Mouse (Mus musculus): Measurements from ENCODE around the gene Hoxb6. TPM values are rescaled to one million over a fixed set of nuclear protein-coding genes. Genes with fewer than 3 reads are reported as not detected.

Gene Hoxb6
- total RNA-seq, 1 experiment: 0.22 TPM

DNA sequence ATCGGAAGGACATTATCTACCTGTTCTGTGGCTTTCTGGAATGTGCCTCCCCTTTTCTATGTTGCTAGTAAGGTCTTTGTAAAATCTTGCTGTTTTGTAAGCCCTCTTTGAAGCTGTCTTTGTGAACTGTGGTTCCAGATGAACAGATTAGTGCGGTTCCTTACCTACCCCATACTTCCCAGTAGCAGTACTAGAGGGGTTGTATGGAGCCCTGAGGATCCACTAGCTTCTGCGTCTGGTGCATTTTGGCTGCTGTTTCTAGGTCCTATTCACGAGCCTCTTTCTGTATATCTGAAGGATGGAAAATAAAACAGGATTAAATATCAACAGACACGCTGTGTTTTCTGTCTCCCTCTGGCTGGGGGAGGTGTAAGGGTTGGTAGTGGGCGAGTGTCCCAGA lies 2.4 kb upstream of the Hoxb6 start:
- no peaks in the 10 kb centered on the region for H3K9me3 ChIP-seq (ENCODE audit: control insufficient read depth, insufficient read depth, low read depth, low read length)
- H3K4me1 ChIP-seq (ENCODE audit: control insufficient read depth in 2 of 2, insufficient read depth in 2 of 2, low read length in 2 of 2, poor library complexity in 1 of 2): peaks cover 0 to 5% of the 10 kb centered on the region in 2 experiments; a peak in 2 of 4 replicates
- DNase-seq (ENCODE audit: low read depth, low spot score): no peak
- in situ Hi-C loops (cut with MboI; ENCODE audit: low sequenced_read_pairs in 2 of 2, unreplicated experiment in 2 of 2): loop anchor here (10.0 to 25.0 kb wide), 3 partner anchors 45 to 572 kb away; partner anchors contain the start of gene Hoxb2 (in 1 of the 2)
- TF ChIP-seq CHD2 (IDR thresholded peaks at IDR 0.05; ENCODE audit: low read depth, low read length): no peak
- no peak for TF ChIP-seq ZNF384 (IDR thresholded peaks at IDR 0.05; ENCODE audit: low read depth, low read length)
- TF ChIP-seq ZC3H11A (IDR thresholded peaks at IDR 0.05; ENCODE audit: borderline replicate concordance, low read depth, low read length): no peak
- no peak for TF ChIP-seq MAFK (IDR thresholded peaks at IDR 0.05; ENCODE audit: insufficient read depth, low read depth, low read length)
- TF ChIP-seq HCFC1 (IDR thresholded peaks at IDR 0.05; ENCODE audit: borderline replicate concordance, insufficient read depth, low read length): no peak
- H3K36me3 ChIP-seq (ENCODE audit: control insufficient read depth, insufficient read depth, low read length, poor library complexity, severe bottlenecking): no peaks in the 10 kb centered on the region
- H3K4me3 ChIP-seq (ENCODE audit: insufficient read depth in 1 of 2, low read depth in 1 of 2, low read length in 2 of 2, poor library complexity in 1 of 2, severe bottlenecking in 1 of 2): no peak overlapping the region
- H3K9ac ChIP-seq (ENCODE audit: insufficient read depth, low read depth, low read length, poor library complexity, severe bottlenecking): no peak overlapping the region
- H3K27ac ChIP-seq (ENCODE audit: insufficient read depth, low read depth, low read length, poor library complexity, severe bottlenecking): no peak overlapping the region

- Histone ChIP-seq H3K4me1 (ENCODE audit: control insufficient read depth in 2 of 2, insufficient read depth in 2 of 2, low read length in 2 of 2, poor library complexity in 1 of 2) (peaks cover 0 to 3% of the 10 kb centered on the region in 2 experiments; a peak in 2 of 4 replicates), H3K9ac (ENCODE audit: insufficient read depth, low read depth, low read length, poor library complexity, severe bottlenecking) (no peak overlapping the region), H3K4me3 (ENCODE audit: insufficient read depth in 1 of 2, low read depth in 1 of 2, low read length in 2 of 2, poor library complexity in 1 of 2, severe bottlenecking in 1 of 2) (no peak overlapping the region), H3K9me3 (ENCODE audit: control insufficient read depth, insufficient read depth, low read depth, low read length) (no peaks in the 10 kb centered on the region), H3K27ac (ENCODE audit: insufficient read depth, low read depth, low read length, poor library complexity, severe bottlenecking) (no peak overlapping the region), H3K36me3 (ENCODE audit: control insufficient read depth, insufficient read depth, low read length, poor library complexity, severe bottlenecking) (no peaks in the 10 kb centered on the region)
- no peak for DNase-seq (ENCODE audit: low read depth, low spot score)
- in situ Hi-C loops (cut with MboI; ENCODE audit: low sequenced_read_pairs in 2 of 2, unreplicated experiment in 2 of 2): loop anchor here (10.0 to 25.0 kb wide), 2 partner anchors 64 to 571 kb away; partner anchors contain the start of gene Hoxb2 (in 1 of the 2)
- TF ChIP-seq MAFK (IDR thresholded peaks at IDR 0.05; ENCODE audit: insufficient read depth, low read depth, low read length) (no peak), ZNF384 (IDR thresholded peaks at IDR 0.05; ENCODE audit: low read depth, low read length) (no peak), HCFC1 (IDR thresholded peaks at IDR 0.05; ENCODE audit: borderline replicate concordance, insufficient read depth, low read length) (no peak)
Observed at GRCm38 (mm10) chr11:96290705-96291355, 1.4 kb upstream of the Hoxb6 start.

GRCm38 (mm10) chr11:96292565-96293301 lies 457 bp downstream of the Hoxb6 start:
- no peak for TF ChIP-seq CHD2 (IDR thresholded peaks at IDR 0.05; ENCODE audit: low read depth, low read length)
- TF ChIP-seq ZC3H11A (IDR thresholded peaks at IDR 0.05; ENCODE audit: borderline replicate concordance, low read depth, low read length): no peak
- no peak for TF ChIP-seq ZNF384 (IDR thresholded peaks at IDR 0.05; ENCODE audit: low read depth, low read length)
- no peak for TF ChIP-seq MAFK (IDR thresholded peaks at IDR 0.05; ENCODE audit: insufficient read depth, low read depth, low read length)
- no peak for TF ChIP-seq HCFC1 (IDR thresholded peaks at IDR 0.05; ENCODE audit: borderline replicate concordance, insufficient read depth, low read length)
- in situ Hi-C loops (cut with MboI; ENCODE audit: low sequenced_read_pairs in 2 of 2, unreplicated experiment in 2 of 2): loop anchor here (10.0 to 25.0 kb wide), 2 partner anchors 62 to 570 kb away; partner anchors contain the start of gene Hoxb2 (in 1 of the 2)
- H3K9me3 ChIP-seq (ENCODE audit: control insufficient read depth, insufficient read depth, low read depth, low read length): no peaks in the 10 kb centered on the region

GRCm38 (mm10) chr11:96293302-96293921 lies 1.1 kb downstream of the Hoxb6 start:
- H3K27ac ChIP-seq (ENCODE audit: insufficient read depth, low read depth, low read length, poor library complexity, severe bottlenecking): no peak overlapping the region
- H3K4me1 ChIP-seq (ENCODE audit: control insufficient read depth in 2 of 2, insufficient read depth in 2 of 2, low read length in 2 of 2, poor library complexity in 1 of 2): no peaks in the 10 kb centered on the region; a peak in 1 of 4 replicates
- in situ Hi-C loops (cut with MboI; ENCODE audit: low sequenced_read_pairs in 2 of 2, unreplicated experiment in 2 of 2): loop anchor here (10.0 to 25.0 kb wide), 2 partner anchors 61 to 569 kb away; partner anchors contain the start of gene Hoxb2 (in 1 of the 2)
- H3K9ac ChIP-seq (ENCODE audit: insufficient read depth, low read depth, low read length, poor library complexity, severe bottlenecking): no peak overlapping the region
- no peak for TF ChIP-seq ZC3H11A (IDR thresholded peaks at IDR 0.05; ENCODE audit: borderline replicate concordance, low read depth, low read length)
- no peak for TF ChIP-seq CHD2 (IDR thresholded peaks at IDR 0.05; ENCODE audit: low read depth, low read length)
- TF ChIP-seq ZNF384 (IDR thresholded peaks at IDR 0.05; ENCODE audit: low read depth, low read length): no peak
- TF ChIP-seq MAFK (IDR thresholded peaks at IDR 0.05; ENCODE audit: insufficient read depth, low read depth, low read length): no peak
- TF ChIP-seq HCFC1 (IDR thresholded peaks at IDR 0.05; ENCODE audit: borderline replicate concordance, insufficient read depth, low read length): no peak
- DNase-seq (ENCODE audit: low read depth, low spot score): no peak
- no peaks in the 10 kb centered on the region for H3K9me3 ChIP-seq (ENCODE audit: control insufficient read depth, insufficient read depth, low read depth, low read length)
- H3K36me3 ChIP-seq (ENCODE audit: control insufficient read depth, insufficient read depth, low read length, poor library complexity, severe bottlenecking): no peaks in the 10 kb centered on the region
- H3K4me3 ChIP-seq (ENCODE audit: insufficient read depth in 1 of 2, low read depth in 1 of 2, low read length in 2 of 2, poor library complexity in 1 of 2, severe bottlenecking in 1 of 2): no peak overlapping the region; a peak in 1 of 4 replicates

More at GRCm38 (mm10) chr11:96292565-96293301, 457 bp downstream of the Hoxb6 start:
- no peak for DNase-seq (ENCODE audit: low read depth, low spot score)
- Histone ChIP-seq H3K27ac (ENCODE audit: insufficient read depth, low read depth, low read length, poor library complexity, severe bottlenecking) (no peak overlapping the region), H3K4me1 (ENCODE audit: control insufficient read depth in 2 of 2, insufficient read depth in 2 of 2, low read length in 2 of 2, poor library complexity in 1 of 2) (no peaks in the 10 kb centered on the region; a peak in 1 of 4 replicates), H3K36me3 (ENCODE audit: control insufficient read depth, insufficient read depth, low read length, poor library complexity, severe bottlenecking) (no peaks in the 10 kb centered on the region), H3K4me3 (ENCODE audit: insufficient read depth in 1 of 2, low read depth in 1 of 2, low read length in 2 of 2, poor library complexity in 1 of 2, severe bottlenecking in 1 of 2) (no peak overlapping the region; a peak in 1 of 4 replicates), H3K9ac (ENCODE audit: insufficient read depth, low read depth, low read length, poor library complexity, severe bottlenecking) (no peak overlapping the region)
